Mouse (Mus musculus): ENCODE data around the gene Smarca2. TPM values are rescaled to one million over a fixed set of nuclear protein-coding genes. Genes with fewer than 3 reads are reported as not detected.

The Smarca2 gene
- polyA plus RNA-seq, 1 experiment from 2014 or later: 63.5 TPM

DNA sequence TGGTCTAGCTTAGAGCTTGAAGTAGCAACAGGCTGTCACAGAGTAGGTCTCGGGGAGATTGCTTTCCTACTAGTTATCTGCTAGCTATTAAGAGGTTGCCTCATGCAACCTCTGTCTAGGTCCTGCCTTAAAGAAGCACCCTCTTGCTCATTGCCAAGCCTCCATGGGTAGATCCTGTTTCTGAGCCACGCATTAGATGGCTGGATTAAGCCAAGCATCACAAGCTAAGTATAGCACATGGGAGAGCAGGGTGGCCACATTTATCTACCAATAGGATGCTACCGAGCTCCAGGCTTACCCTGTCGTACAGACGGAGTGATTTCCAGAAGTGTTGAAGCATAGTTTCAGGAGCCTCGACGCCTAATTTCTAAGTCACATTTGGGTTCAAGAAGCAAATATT lies 114.3 kb downstream of the Smarca2 start:
- H3K9me3 ChIP-seq (ENCODE audit: control insufficient read depth, low read length): no peaks in the 10 kb centered on the region
- no peak overlapping the region for H3K4me2 ChIP-seq (ENCODE audit: low read depth, low read length)
- H3K4me1 ChIP-seq (ENCODE audit: control insufficient read depth, insufficient read depth, low read length): peaks cover 10% of the 10 kb centered on the region; the same call in 1 of the 2 replicates
- peaks cover 49% of the 10 kb centered on the region for H3K36me3 ChIP-seq (ENCODE audit: control insufficient read depth, insufficient read depth, low read length)
- no peaks in the 10 kb centered on the region for H3K27me3 ChIP-seq (replicated peaks; ENCODE audit: control insufficient read depth, insufficient read depth, low read length)
- 92% methylated on average over 7 of the region's 7 CpGs for WGBS
- H3K27ac ChIP-seq (replicated peaks; ENCODE audit: low read depth, low read length): no peak overlapping the region
- ATAC-seq (ENCODE audit: low read depth) (no peak), DNase-seq (ENCODE audit: low spot score) (no peak)
- H3K4me3 ChIP-seq (ENCODE audit: low read depth, low read length): no peak overlapping the region
- no peak overlapping the region for H3K9ac ChIP-seq (ENCODE audit: low read depth, low read length)

DNA sequence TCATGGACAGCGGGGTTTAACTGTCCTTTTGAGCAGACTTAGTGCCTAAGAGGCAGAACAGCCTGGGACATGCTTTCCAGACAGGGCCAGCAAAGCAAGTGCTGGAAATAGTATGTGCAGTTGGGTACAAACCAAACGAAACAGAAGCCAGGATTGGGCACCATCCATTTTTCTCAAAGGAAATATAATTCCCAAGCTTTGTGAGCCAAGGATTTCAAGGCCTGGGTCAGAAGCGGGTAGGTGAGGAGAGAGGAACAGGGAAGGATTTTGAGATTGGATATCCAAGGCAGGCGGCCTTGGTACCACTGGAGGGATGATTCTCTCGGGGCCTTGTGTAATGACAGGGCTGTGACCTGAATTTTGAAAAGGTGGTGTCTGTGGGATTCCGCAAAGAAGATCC lies 116.9 kb downstream of the Smarca2 start:
- Histone ChIP-seq H3K36me3 (ENCODE audit: control insufficient read depth, insufficient read depth, low read length) (peaks cover 39% of the 10 kb centered on the region), H3K27me3 (replicated peaks; ENCODE audit: control insufficient read depth, insufficient read depth, low read length) (no peaks in the 10 kb centered on the region), H3K27ac (replicated peaks; ENCODE audit: low read depth, low read length) (no peak overlapping the region), H3K4me1 (ENCODE audit: control insufficient read depth, insufficient read depth, low read length) (no peaks in the 10 kb centered on the region), H3K4me3 (ENCODE audit: low read depth, low read length) (no peak overlapping the region), H3K9ac (ENCODE audit: low read depth, low read length) (no peak overlapping the region), H3K9me3 (ENCODE audit: control insufficient read depth, low read length) (no peaks in the 10 kb centered on the region), H3K4me2 (ENCODE audit: low read depth, low read length) (no peak overlapping the region)
- WGBS: 86% methylated on average over 6 of the region's 6 CpGs
- DNase-seq (ENCODE audit: low spot score): no peak
- ATAC-seq (ENCODE audit: low read depth): no peak

DNA sequence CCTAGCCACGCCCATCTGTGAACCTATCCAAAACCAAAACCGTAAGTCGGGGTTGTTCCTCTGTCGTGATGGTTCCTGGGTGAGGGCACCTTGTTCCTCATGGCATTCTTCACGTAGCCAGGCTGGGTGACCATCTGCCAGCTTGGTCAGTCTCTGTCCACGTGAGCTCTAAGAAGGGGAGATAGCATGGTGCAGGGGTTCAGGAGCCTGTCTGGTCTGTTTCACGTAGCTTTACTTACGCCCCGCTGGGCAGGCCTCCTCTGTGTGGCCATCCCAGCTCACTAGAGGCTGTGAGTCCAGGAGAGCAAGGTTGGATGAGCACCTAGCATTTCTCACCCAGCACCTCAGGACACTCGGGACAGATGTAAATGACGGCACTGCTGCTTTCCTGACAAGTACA lies 119.0 kb downstream of the Smarca2 start:
- no peak overlapping the region for H3K27ac ChIP-seq (replicated peaks; ENCODE audit: low read depth, low read length)
- no peak overlapping the region for H3K4me3 ChIP-seq (ENCODE audit: low read depth, low read length)
- H3K36me3 ChIP-seq (ENCODE audit: control insufficient read depth, insufficient read depth, low read length): peaks cover 34% of the 10 kb centered on the region
- H3K4me1 ChIP-seq (ENCODE audit: control insufficient read depth, insufficient read depth, low read length): 0 out of 2 replicates have a peak, but pooled peaks cover 4% of the 10 kb centered on the region
- WGBS: 87% methylated on average over 11 of the region's 11 CpGs
- no peak overlapping the region for H3K4me2 ChIP-seq (ENCODE audit: low read depth, low read length)
- ATAC-seq (ENCODE audit: low read depth): no peak
- no peak for DNase-seq (ENCODE audit: low spot score)
- no peak overlapping the region for H3K9ac ChIP-seq (ENCODE audit: low read depth, low read length)
- H3K9me3 ChIP-seq (ENCODE audit: control insufficient read depth, low read length): no peaks in the 10 kb centered on the region
- H3K27me3 ChIP-seq (replicated peaks; ENCODE audit: control insufficient read depth, insufficient read depth, low read length): no peaks in the 10 kb centered on the region

GRCm38 (mm10) chr19:26724626-26725025 lies 119.8 kb downstream of the Smarca2 start:
- 94% methylated on average over 3 of the region's 3 CpGs for WGBS
- H3K4me2 ChIP-seq (ENCODE audit: low read depth, low read length): no peak overlapping the region
- no peaks in the 10 kb centered on the region for H3K9me3 ChIP-seq (ENCODE audit: control insufficient read depth, low read length)
- peaks cover 4% of the 10 kb centered on the region; the same call in 1 of the 2 replicates for H3K4me1 ChIP-seq (ENCODE audit: control insufficient read depth, insufficient read depth, low read length)
- ATAC-seq (ENCODE audit: low read depth) (no peak), DNase-seq (ENCODE audit: low spot score) (no peak)
- H3K36me3 ChIP-seq (ENCODE audit: control insufficient read depth, insufficient read depth, low read length): peaks cover 34% of the 10 kb centered on the region
- H3K9ac ChIP-seq (ENCODE audit: low read depth, low read length): no peak overlapping the region
- H3K4me3 ChIP-seq (ENCODE audit: low read depth, low read length): no peak overlapping the region
- H3K27ac ChIP-seq (replicated peaks; ENCODE audit: low read depth, low read length): no peak overlapping the region
- H3K27me3 ChIP-seq (replicated peaks; ENCODE audit: control insufficient read depth, insufficient read depth, low read length): no peaks in the 10 kb centered on the region

DNA sequence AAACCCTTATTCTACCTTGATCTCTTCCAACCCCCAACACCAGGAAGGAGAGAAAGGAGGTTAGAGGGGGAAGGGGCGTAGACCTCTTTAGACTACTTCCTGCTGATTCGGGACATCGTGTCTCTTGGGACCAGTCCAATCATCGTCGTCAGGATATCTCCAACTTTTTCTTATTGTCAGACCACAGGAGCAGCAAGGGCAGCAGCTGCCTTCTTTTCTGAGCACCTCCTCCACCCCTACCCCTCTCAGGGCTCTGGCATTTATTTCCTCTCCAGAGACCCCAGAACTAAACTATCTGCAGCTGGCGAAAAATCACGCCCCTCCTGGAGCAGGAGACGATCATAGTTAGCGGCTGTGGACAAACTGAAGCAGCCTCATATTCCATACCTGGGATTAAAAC lies 122.9 kb downstream of the Smarca2 start:
- no peak for ATAC-seq (ENCODE audit: low read depth)
- 23% methylated on average over 9 of the region's 9 CpGs for WGBS
- Histone ChIP-seq H3K9me3 (ENCODE audit: control insufficient read depth, low read length) (no peaks in the 10 kb centered on the region), H3K4me1 (ENCODE audit: control insufficient read depth, insufficient read depth, low read length) (peaks cover 23% of the 10 kb centered on the region), H3K9ac (ENCODE audit: low read depth, low read length) (no peak overlapping the region), H3K27ac (replicated peaks; ENCODE audit: low read depth, low read length) (peak overlapping the region; percentile 30; the same call in 1 of the 2 replicates), H3K27me3 (replicated peaks; ENCODE audit: control insufficient read depth, insufficient read depth, low read length) (no peaks in the 10 kb centered on the region), H3K4me2 (ENCODE audit: low read depth, low read length) (0 out of 2 replicates have a peak overlapping the region, but pooled peaks have one; percentile 5), H3K4me3 (ENCODE audit: low read depth, low read length) (no peak overlapping the region), H3K36me3 (ENCODE audit: control insufficient read depth, insufficient read depth, low read length) (peaks cover 16% of the 10 kb centered on the region; the same call in 1 of the 2 replicates)
- peak; percentile 41 for DNase-seq (ENCODE audit: low spot score)

GRCm38 (mm10) chr19:26730486-26730885 lies 125.6 kb downstream of the Smarca2 start:
- 33% methylated on average over 9 of the region's 9 CpGs for WGBS
- Histone ChIP-seq H3K4me2 (ENCODE audit: low read depth, low read length) (no peak overlapping the region; the same call in 1 of the 2 replicates), H3K36me3 (ENCODE audit: control insufficient read depth, insufficient read depth, low read length) (no peaks in the 10 kb centered on the region), H3K27ac (replicated peaks; ENCODE audit: low read depth, low read length) (0 out of 2 replicates have a peak overlapping the region, but pooled peaks have one; percentile 22), H3K4me3 (ENCODE audit: low read depth, low read length) (no peak overlapping the region), H3K9me3 (ENCODE audit: control insufficient read depth, low read length) (no peaks in the 10 kb centered on the region), H3K4me1 (ENCODE audit: control insufficient read depth, insufficient read depth, low read length) (peaks cover 35% of the 10 kb centered on the region), H3K27me3 (replicated peaks; ENCODE audit: control insufficient read depth, insufficient read depth, low read length) (no peaks in the 10 kb centered on the region), H3K9ac (ENCODE audit: low read depth, low read length) (no peak overlapping the region)
- ATAC-seq (ENCODE audit: low read depth) (peak; percentile 44; the same call in 1 of the 2 replicates), DNase-seq (ENCODE audit: low spot score) (peak; percentile 84)

DNA sequence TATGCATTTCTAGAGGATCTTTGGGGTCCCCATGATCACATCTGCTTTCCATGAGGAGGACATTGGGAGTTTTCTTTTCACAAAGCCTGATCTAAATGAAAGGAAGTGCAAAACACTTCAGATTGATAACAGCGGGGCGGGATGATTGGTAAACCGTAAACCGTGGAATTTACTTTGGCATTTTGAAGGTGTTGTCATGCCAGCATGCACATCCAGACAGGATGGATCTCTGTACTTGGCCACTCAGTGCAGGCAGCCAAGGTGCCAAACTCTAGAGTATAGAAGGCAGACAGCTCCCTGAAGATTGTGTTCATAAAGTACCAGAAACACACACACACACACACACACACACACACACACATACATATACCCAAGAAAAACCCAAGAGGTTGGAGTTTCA lies 126.3 kb downstream of the Smarca2 start:
- Histone ChIP-seq H3K27ac (replicated peaks; ENCODE audit: low read depth, low read length) (peak overlapping the region; percentile 39), H3K36me3 (ENCODE audit: control insufficient read depth, insufficient read depth, low read length) (no peaks in the 10 kb centered on the region), H3K9ac (ENCODE audit: low read depth, low read length) (no peak overlapping the region), H3K9me3 (ENCODE audit: control insufficient read depth, low read length) (no peaks in the 10 kb centered on the region), H3K4me2 (ENCODE audit: low read depth, low read length) (peak overlapping the region; percentile 18), H3K4me3 (ENCODE audit: low read depth, low read length) (no peak overlapping the region), H3K4me1 (ENCODE audit: control insufficient read depth, insufficient read depth, low read length) (peaks cover 35% of the 10 kb centered on the region), H3K27me3 (replicated peaks; ENCODE audit: control insufficient read depth, insufficient read depth, low read length) (no peaks in the 10 kb centered on the region)
- WGBS: 59% methylated on average over 4 of the region's 4 CpGs
- ATAC-seq (ENCODE audit: low read depth) (no peak), DNase-seq (ENCODE audit: low spot score) (no peak)

- Histone ChIP-seq H3K4me2 (ENCODE audit: low read depth, low read length) (no peak overlapping the region), H3K27ac (replicated peaks; ENCODE audit: low read depth, low read length) (no peak overlapping the region), H3K9ac (ENCODE audit: low read depth, low read length) (no peak overlapping the region), H3K27me3 (replicated peaks; ENCODE audit: control insufficient read depth, insufficient read depth, low read length) (no peaks in the 10 kb centered on the region), H3K4me1 (ENCODE audit: control insufficient read depth, insufficient read depth, low read length) (peaks cover 35% of the 10 kb centered on the region), H3K36me3 (ENCODE audit: control insufficient read depth, insufficient read depth, low read length) (no peaks in the 10 kb centered on the region), H3K9me3 (ENCODE audit: control insufficient read depth, low read length) (no peaks in the 10 kb centered on the region), H3K4me3 (ENCODE audit: low read depth, low read length) (no peak overlapping the region)
- no peak for ATAC-seq (ENCODE audit: low read depth)
- DNase-seq (ENCODE audit: low spot score): peak; percentile 77
- 5% methylated on average over 4 of the region's 4 CpGs for WGBS
Observed at GRCm38 (mm10) chr19:26731809-26732208, 127.0 kb downstream of the Smarca2 start.

GRCm38 (mm10) chr19:26733055-26733454 lies 128.2 kb downstream of the Smarca2 start:
- no peak overlapping the region for H3K9ac ChIP-seq (ENCODE audit: low read depth, low read length)
- no peak for DNase-seq (ENCODE audit: low spot score)
- peak overlapping the region; percentile 39; the same call in 1 of the 2 replicates for H3K27ac ChIP-seq (replicated peaks; ENCODE audit: low read depth, low read length)
- no peak for ATAC-seq (ENCODE audit: low read depth)
- no peaks in the 10 kb centered on the region for H3K9me3 ChIP-seq (ENCODE audit: control insufficient read depth, low read length)
- H3K4me3 ChIP-seq (ENCODE audit: low read depth, low read length): no peak overlapping the region
- 61% methylated on average over 2 of the region's 2 CpGs for WGBS
- no peak overlapping the region for H3K4me2 ChIP-seq (ENCODE audit: low read depth, low read length)
- peaks cover 31% of the 10 kb centered on the region for H3K4me1 ChIP-seq (ENCODE audit: control insufficient read depth, insufficient read depth, low read length)
- no peaks in the 10 kb centered on the region for H3K36me3 ChIP-seq (ENCODE audit: control insufficient read depth, insufficient read depth, low read length)
- H3K27me3 ChIP-seq (replicated peaks; ENCODE audit: control insufficient read depth, insufficient read depth, low read length): no peaks in the 10 kb centered on the region
